Mouse (Mus musculus) Muller cell, postnatal 12 days (primary cell): Measurements from ENCODE around the gene Abcg2.
A peak's percentile ranks its signal among the peaks of the same experiment; 100 is the strongest.
"Not testable (repeated sequence)": the region's sequence is repeated elsewhere in the genome, so short reads cannot be mapped to it uniquely, and the experiment has no call there.

Source experiments
- DNase-seq: peaks from one replicate; pipeline ENCODE4 v3.0.0-alpha.2; 2015; ENCODE audit errors: inconsistent ontology term

The Abcg2 gene

DNA sequence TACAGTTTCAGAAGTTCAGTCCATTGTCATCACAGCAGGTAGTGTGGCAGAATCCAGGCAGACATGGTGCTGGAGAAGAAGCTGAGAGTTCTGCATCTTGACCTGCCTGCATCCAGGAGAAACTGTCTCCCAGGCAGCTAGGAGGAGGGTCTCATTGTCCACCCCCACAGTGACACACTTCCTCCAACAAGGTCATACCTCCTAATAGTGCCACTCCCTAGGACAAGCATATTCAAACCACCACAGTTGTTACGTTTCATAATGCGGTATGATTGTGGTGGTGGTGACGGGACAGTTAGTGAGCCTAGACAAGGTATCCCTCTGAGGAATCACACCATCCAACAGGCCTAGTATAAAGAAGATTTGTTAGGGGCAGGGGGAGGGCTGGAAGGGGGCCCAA, at the start of gene Abcg2:
Gene Abcg2 (plus strand): TSS at position 301 of the 400 bp plus-strand sequence.
- DNase-seq = not testable (repeated sequence)

DNA sequence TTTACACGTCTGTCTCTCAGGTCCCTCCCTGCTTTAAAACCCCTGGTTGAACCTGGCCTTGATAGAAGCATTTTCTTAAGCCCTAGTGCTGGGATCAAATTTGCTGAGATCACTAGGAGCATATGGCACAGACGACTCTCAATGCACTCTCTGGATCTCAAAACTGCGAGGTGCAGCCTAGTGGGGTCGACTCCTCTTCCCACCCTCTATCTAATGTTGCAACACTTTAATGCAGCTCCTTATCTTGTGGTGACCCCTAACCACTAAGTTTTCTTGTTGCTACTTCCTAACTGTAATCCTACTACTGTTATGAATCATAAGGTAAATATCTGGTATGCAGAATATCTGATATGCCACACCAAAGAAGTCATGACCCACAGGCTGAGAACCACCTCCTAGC, 44.1 kb upstream of the Abcg2 start:
- not testable (repeated sequence) for DNase-seq

- not testable (repeated sequence) for DNase-seq
Observed at GRCm38 (mm10) chr6:58542852-58543251, 41.5 kb upstream of the Abcg2 start.

DNA sequence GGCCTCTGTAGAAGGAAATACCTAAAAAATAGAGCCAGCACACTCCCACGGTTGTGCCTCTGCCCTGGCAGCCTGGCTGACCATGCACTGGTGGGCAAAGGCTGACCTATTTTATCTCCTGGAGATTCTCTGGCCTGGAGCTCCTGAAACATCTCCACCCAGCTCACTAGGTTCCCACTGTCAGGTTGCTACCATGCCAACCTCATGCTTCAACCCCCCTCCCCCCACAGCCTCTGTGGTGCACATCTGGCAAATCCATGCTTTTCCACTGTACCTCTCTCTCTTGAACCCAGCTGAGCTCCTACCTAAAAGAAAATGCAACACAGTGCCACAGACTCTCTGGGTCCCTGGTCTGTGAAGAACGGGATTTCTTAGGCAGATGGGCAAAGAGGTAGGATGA, 39.4 kb upstream of the Abcg2 start:
- not testable (repeated sequence) for DNase-seq

DNA sequence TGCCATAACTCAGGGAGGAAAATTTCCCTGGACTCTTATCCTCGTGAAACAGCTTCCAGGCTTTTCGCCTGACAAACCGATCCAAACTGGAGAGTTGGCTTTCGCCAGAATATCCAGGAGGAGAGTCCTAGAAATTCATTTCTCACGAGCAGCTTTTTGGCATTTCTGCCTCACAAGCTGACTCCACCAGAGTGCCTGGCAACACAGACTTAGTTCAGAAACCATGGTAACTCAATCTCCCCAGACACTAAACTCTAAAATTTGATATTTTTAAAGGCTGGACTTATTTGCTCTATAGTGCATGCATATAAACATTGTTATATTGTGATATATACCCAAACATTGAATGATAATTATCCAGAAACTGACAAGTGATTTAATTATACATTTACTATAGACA, 38.3 kb upstream of the Abcg2 start:
- DNase-seq = not testable (repeated sequence)

DNA sequence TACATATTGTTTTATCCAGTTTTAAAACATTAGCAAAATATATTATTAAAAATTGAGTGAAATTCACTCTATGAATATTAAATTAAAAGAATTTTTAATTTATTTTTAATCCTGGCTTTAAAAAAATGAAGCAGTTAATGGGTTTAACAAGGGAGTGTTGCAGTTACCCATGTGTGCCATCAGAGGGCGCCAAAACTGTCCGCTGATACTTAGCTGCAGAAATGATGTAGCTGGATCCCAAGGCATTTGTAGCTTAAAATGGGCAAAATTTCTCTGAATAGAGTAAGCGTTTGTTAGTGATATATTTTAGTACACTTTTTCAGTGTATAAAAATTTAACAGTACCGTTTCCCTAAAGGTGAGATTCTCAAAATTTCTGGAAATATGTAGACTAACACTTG, 37.5 kb upstream of the Abcg2 start:
- DNase-seq = peak; percentile 37

DNA sequence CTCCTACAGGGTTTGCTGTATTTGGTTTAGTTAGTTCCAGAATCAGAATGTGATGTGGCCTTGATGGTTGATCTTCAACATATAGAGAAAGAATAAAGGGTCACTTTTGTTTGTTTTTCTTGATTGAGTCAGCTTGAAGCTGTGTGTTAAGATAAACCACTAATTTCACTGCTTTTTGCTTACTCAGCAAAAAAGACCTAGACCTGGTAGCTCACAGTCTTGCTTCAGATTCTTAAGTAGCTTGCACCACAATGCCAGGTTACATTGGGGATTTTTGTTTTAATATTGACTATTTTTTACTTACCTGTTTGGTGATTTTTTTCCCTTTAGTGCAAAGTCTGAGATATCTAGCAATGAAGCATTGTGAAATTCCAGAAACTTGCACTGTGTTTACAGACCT, 30.5 kb upstream of the Abcg2 start:
- DNase-seq = not testable (repeated sequence)

DNA sequence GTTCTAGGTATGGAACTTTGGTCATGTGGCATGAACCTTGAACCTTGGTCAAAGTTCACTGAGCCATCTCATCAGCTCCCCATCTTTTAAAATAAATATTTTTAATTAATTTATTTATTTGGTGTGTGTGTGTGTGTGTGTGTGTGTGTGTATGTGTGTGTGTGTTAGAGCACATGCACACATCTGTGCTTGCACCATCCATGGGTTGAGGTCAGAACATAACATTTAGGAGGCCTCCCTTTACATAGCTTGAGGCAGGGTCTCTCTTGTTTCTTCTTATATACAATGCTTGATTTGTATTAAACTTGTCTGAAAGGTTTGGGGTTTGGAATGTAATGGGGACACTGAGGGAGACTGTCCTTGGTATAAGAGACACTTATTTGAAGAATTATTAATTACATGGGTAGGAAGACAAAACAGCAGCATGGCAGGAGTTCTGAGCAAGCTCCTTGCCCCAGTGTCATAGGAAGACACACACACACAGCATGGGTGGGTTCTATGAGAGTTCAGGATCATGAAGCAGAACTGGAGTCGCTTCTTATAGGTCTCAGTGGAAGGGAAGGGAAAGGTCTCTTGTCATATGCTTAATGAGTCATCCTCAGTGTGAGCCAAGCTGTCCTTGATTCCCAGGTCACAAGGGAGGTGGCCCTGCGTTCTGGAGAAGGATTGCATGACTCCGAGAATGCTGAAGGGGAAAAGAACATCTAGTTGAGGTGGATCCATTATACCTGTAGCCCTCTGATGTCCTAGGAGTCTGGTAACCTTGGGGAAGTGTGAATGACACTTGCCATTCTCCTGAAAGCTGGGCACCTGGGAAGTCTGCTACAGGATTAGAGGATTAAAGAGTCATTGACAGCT, 9.9 kb downstream of the Abcg2 start:
- DNase-seq = not testable (repeated sequence)

DNA sequence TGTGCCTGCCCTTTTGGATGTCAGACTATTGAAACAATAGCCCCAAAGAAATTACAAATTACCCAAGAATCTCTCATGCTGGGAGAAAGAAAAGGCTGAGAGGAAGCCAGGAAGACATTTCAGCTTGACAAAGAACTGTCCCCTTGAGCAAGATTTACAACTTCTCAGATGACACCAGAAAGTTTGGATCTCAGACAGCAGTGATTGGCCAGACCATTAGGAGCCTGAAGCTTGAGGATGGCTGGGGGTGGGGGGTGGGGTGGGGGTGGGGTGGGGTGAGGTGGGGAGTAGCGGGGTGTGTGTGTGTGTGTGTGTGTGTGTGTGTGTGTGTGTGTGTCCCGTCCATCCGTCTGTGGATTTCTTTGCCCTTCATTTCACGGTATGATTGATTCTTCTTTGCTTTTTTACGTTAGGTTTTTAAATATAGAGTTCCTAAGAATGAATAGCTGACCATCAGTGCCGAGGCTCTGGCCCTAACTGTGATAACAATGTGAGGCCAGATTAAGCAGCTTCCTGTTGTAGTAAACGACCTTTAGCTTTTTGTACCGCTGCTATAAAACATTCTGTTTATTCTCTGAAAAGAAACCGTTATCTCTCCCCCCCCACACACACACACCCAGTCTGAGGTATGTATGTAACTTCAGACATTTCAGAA, 11.4 kb downstream of the Abcg2 start:
- peak; percentile 59 for DNase-seq

DNA sequence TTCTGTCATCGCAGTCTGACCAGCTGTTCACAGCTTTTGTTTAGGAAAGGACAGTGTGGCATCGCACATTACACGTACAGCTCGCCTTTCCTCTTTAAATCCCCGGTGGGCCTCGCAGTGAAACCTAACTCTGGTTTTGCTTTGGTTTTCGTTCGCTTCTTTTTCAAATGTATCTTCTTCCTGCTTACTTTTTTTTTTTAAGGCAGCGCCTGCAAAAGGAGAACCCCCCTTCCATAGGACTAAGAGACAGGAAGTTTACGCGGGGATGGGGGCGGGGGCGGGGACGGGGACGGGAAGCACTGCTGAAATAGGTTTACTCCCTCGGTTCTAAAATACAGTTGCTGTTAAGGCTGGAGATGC, 12.0 kb downstream of the Abcg2 start:
- peak; percentile 61 for DNase-seq

GRCm38 (mm10) chr6:58602119-58602518, 17.8 kb downstream of the Abcg2 start:
- peak; percentile 94 for DNase-seq

DNA sequence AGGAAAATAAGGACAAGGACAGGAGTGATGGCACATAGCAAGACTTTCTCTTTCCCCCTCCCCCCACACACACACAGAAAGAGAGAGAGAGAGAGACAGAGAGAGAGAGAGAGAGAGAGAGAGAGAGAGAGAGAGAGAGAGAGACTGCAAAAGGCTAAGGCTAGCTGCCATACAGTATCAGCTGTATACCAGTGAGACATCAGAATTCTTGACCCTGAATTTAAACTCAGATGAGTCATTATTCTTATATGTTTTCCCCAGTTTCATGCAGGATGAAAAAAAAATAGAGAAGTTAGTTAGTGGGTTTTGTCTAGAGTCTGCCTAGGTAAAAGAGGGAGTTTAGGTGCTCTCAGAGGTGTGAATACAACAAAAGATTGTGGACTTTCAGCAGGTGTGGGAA, 18.7 kb downstream of the Abcg2 start:
- DNase-seq = not testable (repeated sequence)

- DNase-seq = not testable (repeated sequence)
Observed at GRCm38 (mm10) chr6:58603485-58604090, 19.3 kb downstream of the Abcg2 start.

- no peak for DNase-seq
Observed at GRCm38 (mm10) chr6:58606642-58607041, 22.3 kb downstream of the Abcg2 start.

- no peak for DNase-seq
Observed at GRCm38 (mm10) chr6:58608422-58608821, 24.1 kb downstream of the Abcg2 start.

DNA sequence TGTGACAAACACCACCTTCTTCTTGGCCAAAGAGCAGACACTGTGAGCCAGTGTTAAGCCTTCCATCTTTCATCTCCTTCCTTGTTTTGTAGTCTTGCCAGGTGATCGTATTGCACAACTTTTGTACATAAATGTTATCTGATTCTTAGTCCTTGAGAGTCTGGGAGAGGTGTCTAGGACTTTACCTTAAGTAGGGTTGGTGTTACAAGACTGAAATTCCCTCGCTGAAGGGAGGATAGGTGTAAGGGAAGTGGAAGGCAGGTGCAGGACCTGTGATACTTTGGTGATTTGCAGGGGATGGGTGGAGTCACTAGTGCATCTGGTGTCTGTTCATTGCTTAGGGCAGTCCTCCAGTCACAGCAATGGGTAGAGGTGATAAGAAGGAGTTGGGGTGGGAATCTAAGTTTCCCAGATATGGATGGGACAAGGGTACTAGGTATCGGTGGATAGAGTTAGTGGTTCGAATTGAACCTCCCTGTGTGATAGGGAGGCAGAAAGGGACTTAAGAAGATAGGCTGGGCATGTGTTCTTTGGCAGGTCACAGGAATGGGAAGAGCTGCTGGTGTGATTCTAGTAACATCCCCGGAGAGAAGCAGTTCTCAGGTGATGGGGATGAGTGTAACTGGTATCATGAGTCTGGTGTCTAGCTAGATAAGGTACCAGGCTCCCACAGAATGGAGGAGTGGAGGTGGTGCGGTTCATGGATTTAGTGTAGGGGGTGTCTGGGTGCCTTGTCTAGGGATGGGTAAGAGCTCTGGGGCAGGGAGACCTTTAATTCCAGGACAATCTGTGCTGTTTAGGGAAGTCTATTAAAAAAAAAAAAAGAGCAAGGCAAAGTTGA, 25.8 kb downstream of the Abcg2 start:
- no peak for DNase-seq

GRCm38 (mm10) chr6:58610760-58611654, 26.7 kb downstream of the Abcg2 start:
- no peak for DNase-seq

DNA sequence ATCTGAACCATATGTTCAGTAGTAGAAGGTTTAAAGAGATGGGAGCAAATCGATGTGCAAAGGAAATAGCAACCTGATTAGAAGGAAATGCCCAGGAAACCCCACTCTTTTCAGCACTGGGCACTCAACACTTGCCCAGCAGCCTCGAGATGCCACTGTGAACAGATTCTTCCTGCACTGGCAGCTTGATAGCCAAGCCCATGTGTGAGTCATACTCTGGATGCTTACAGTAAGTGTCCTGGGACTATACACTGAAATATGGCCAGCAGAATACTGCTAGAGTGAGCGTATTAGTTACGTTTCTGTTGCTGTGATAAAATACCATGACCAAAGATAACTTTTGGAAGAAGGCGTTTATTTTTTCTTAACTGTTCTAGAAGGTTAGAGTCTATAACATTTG, 39.8 kb downstream of the Abcg2 start:
- peak; percentile 49 for DNase-seq

DNA sequence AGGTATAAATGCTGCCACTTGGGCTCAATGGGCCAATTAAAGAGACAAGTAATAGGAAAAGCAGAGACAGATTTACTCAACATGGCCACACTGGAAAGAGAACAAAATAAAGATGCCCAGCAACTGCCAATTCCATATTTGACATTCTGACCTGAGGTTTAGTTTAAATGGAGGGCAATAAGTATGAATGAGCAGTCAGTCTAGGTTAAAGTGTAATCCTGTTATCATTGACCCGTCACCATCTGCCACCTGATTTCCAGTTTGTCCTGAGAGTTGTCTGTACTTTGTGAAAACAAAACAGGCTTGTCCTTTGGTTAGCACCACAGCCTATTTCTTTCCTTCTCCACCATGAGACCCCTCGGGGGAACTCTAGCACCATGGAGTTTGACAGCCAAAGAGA, 44.9 kb downstream of the Abcg2 start:
- DNase-seq = no peak

GRCm38 (mm10) chr6:58632419-58632818, 48.1 kb downstream of the Abcg2 start:
- DNase-seq = no peak

DNA sequence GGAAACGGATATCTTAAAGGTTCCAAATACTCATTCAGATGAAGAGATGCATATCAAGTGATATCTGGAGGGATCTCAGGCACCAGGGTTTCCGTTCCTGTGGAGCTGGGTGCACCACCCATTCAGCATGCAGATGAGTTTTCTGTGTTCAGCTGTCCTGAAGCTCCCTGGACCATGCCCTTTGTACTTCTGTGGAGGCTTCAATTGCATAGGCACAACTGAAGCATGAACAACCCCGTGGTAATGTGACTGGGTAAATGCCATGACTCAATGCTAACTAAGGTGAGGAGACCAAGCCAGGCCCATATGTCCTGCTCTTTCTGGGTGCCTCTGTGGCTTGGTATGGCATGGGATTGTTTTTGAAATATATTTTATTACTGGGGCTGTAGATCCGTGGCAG, 49.4 kb downstream of the Abcg2 start:
- DNase-seq = no peak
